Mouse (Mus musculus): ENCODE measurements around the gene Gmeb2.
A peak's percentile ranks its signal among the peaks of the same experiment; 100 is the strongest.

Gmeb2 gene

DNA sequence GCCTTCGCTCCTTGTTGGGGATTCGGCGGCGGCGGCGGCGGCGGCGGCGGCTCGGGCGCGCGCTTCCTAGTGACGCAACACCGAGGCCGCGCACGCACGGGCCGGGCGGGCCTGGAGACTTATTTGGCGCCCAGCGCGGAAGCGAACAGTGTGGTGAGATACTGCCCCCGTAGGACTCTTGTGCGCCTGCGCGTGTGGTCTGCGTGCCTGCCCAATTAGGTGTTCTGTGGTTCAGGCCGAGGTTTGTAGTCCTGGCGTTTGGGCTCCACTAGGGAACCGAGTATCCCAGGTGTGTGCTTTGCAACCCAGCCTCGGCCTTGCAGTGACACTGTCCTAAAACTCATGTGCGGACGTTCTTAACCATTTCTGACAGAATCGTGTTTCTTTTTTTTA, at the start of gene Gmeb2:
Gene Gmeb2, minus strand, starts transcription at position 78 of the 393 bp plus-strand sequence.
- DNase-seq (ENCODE audit: low spot score), result peak; percentile 95

DNA sequence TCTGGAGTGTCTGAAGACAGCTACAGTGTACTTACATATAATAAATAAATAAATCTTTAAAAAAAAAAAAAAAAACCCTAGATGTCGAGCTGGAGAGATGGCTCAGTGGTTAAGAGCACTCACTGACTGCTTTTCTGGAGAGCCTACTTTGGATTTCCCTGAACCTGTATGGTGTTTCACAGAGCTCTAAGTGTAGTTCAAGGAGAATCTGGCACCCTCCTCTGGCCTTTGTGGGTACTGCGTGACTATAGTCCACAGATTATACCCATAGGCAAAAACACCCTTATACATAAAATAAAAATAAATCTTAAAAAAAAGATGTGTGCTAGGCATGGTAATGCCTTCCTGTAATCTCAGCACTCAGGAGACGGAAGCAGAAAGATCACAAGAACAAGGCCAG, 46.2 kb upstream of the Gmeb2 start:
- DNase-seq (ENCODE audit: low spot score), result peak; percentile 46

DNA sequence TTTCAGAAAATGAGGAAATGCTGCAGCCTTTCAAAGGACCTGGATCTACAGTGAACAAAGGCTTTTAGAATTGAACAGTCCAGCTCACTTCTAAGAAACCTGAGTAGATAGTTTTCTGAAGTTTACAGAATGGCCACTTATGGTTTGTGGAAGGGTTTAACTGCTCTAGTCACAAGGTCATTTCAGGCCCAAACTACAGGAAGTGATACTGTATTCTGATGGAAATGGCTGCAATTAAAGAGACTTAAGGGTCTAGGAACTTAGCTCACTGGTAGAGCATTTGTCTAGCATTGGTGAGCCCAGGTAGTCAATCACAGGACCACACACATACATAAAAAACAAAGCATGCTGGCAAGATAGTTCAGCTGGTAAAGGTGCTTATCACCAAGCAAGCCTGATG, 44.7 kb upstream of the Gmeb2 start:
- no peak for DNase-seq (ENCODE audit: low spot score)

DNA sequence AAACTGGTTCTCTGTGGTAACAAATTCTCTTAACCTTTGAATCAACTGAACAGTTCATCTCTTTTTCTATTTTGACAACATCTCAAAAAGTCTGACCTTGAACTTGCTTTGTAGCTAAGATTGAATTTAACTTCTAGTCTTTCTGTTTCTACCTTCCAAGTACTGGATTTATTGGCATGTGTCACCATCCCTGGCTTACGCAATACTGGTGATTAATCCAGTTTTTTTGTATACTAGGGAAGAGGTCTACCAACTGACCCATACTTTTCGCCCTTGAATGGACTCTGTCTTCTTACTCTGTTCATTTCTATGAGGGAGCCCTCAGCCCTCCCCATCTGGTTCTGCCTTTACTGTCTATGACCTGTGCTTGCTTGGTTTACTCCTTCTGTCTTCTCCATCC, 38.3 kb upstream of the Gmeb2 start:
- no peak for DNase-seq (ENCODE audit: low spot score)

DNA sequence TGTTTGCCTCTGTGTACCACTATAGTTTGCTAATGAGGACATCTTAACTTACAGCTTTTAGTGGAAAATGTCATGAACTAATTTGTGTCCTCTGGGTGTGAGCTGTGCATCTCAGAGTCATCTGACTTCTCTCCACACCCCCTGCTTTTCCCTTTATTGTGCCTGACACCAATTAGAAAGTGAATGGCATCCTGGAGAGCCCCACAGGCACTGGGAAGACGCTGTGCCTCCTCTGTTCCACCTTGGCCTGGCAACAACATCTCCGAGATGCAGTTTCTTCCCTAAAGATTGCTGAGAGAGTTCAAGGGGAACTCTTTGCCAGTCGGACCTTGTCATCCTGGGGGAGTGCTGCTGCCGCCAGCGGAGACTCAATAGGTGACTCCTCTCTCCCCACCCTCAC, 34.3 kb upstream of the Gmeb2 start:
- DNase-seq (ENCODE audit: low spot score), result no peak

DNA sequence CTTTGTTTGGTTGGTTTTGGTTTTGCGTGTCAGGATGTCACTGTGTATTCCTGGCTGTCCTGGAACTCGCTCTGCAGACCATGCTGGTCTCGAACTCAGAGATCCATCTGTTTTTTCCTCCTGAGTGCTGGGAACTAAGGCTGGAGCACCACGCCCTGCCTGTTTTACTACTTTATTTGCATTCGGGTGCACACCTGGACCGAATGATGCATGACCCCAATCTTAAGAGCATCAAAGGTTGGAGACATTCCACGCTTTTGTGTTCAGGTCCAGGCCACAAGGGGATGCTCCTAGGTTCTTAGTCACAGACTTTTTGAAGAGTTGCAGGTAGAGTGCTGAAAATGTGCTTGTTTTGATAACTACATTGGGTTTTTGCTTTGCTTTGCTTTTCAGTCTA, 32.3 kb upstream of the Gmeb2 start:
- no peak for DNase-seq (ENCODE audit: low spot score)

DNA sequence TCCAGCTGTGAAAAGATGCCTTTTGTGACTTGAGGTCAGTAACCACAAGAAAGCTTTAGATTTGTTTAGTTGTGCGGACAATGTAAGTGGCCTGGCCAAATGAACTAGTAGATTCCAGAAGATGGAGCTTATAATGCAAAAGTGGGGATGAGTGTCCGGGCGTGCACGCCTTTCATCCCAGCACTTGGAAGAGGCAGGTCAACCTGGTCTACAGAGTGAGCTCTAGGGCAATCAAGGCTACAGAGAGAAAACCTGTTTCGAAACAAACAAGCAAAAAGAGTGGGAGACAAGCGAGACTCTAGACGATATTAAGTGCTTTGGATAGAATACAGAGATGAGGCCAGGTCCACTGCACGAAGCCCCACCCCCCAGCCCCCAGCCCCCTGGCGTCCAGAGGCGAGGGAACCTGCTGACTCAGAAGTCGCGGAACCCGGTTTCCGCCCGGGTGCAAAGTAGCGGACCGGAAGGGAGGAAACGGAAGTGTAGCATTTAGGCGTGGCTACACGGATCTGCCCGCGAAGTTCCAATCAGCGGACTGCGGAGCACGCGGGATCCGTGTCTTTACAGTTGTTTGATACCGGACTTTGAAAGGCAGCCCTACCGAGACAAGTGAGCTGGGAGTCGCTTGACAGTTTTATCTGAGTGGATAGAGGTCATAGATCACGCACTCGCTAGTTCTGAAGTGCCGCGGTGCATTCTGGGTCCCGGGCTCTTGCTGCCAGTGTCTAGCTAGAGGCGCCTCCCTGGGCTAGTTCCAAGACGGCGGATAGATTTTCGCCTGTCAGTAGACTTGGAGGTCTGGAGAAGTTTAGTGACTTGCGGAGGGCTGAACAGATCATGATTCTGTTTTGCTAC, 31.6 kb upstream of the Gmeb2 start, which contains the start of gene Rtel1:
Gene Rtel1, plus strand, starts transcription at position 492 of the 855 bp plus-strand sequence.
- DNase-seq (ENCODE audit: low spot score), result peak; percentile 55

DNA sequence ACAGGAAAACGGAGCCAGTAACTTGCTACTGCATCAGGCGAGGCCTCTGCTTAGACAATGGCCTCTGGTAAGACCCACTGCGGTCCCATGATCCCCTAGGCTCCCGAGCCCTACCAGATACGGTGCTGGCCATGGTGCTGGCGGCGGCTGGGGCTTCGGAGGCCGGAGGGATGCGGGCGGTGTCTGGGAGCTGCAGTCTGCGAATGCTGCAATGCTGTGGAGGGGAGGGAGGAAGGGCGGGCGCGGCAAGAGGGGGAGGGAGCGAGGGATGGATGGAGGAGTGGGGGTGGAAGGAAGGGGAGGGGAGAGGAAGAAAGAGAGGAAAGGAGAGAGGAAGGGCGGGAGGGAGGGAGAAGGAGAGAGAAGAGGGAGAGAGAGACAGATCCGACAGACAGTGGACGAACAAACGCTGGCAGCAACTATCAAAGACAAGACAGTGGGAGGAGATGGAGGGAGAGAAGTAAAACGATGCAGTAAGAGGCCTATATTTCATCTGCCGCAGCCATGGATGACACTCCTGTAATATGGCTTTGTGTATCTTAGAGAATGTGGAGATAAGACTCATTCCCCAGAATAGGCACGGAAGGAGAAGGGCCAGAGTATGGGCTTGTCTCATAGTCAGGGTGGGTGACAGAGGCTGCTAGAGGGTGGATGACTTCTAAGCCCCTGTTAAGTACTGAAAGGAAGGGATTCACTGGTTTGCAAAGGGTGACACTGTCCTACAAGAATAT, 26.4 kb upstream of the Gmeb2 start, which contains the start of gene Stmn3:
Gene Stmn3, minus strand, starts transcription at position 421 of the 731 bp plus-strand sequence.
- peak; percentile 49 for DNase-seq (ENCODE audit: low spot score)

DNA sequence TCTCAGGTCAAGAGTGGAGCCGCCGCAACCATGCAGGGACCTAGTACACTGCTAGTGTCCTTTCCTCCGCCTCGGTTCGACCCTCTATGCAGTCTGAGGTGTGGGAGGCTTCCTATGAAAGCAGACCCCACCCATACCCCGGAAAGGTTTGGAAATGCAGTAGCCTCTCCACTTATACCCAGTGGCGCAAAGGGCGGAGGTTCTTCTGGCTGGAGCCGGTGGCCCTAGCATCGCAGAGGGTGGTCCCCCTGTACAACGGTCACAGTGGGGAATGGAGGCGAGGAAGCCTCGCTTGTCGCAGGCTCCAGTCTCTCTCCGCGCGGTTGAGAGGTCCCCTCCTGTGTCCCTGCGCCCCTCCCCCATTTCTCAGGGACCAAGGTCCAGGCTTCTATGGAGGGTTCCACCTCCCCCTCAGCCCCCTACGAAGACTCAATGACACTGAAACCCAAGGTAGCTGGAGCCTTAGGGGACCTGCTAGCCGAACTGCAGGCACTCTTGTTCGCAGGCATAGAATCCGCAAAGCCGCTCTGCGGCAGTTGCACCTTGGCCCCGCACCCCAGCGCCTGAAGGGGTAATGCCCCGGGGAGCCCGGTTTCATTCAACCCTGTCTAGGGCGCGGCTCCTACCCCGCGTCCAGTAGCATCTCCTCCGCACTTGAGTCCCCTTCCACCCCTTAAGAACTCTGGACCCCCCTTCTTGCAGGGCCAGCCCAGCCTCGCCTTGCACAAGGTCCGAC, 25.7 kb upstream of the Gmeb2 start:
- no peak for DNase-seq (ENCODE audit: low spot score)

DNA sequence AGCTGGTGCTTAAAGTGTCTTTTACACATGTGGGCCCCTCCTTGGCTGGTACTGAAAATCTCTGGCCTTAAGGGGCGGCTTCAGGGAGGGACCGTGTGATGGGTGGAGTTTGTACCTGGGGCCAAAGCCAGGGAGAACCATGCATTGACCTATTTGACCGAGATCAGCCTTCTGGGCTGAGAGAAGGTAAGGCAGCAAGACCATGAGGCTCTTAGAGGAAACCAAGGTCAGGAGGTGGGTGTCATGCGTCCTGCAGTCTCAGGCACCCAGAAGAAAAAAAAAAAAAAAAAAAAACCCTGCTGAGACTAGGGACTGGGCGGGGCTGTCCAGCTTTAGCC, 25.1 kb upstream of the Gmeb2 start:
- no peak for DNase-seq (ENCODE audit: low spot score)

DNA sequence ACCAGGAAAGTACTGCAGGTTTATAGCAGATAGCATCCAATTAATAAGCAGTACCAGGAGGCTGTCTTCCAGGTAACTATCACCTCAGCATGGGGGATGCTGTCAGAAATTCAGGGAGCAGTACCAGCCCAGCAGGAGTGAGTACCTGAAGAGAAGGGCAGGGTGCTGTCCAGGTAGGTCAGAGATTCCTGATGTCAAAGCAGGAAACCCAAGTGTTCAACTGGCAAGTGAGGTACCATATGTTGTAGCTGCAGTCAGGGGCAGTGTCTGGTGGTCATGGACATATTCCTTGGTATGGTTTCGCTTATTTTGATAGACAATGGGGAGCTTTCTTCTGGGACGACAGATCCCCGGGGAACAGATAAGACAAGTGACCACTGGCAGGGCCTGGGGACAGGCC, 24.6 kb upstream of the Gmeb2 start:
- DNase-seq (ENCODE audit: low spot score), result no peak

DNA sequence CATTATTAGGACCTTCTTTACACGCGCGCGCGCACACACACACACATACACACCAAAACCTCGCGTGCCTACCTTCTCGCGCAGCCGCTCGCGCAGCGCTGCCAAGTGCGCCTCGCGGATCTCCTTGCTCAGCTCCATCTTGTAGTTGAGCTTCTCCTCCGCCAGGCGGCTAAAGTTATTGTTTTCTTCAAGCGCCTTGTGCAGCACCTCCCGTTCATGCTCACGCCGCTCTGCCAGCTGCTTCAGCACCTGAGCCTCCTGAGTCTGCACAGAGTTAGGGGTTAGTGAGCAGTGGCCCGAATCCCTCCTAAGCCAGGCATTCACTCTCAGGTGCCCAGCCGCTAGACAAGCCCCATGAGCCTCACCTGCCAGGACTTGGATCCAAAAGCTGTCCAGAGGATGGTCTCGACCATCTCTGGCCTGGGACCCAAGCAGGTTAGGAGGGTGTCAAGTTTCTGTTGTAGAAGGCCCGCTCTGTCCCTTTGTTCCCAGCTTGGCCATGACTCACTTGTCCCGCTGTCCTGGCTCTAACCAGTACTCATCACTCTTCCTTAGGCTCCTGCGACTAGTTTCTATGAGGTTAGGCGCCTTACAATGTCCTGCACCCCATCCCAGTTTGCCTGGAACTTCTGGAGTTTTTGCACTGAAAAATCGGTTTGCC, 19.4 kb upstream of the Gmeb2 start:
- DNase-seq (ENCODE audit: low spot score), result peak; percentile 59

DNA sequence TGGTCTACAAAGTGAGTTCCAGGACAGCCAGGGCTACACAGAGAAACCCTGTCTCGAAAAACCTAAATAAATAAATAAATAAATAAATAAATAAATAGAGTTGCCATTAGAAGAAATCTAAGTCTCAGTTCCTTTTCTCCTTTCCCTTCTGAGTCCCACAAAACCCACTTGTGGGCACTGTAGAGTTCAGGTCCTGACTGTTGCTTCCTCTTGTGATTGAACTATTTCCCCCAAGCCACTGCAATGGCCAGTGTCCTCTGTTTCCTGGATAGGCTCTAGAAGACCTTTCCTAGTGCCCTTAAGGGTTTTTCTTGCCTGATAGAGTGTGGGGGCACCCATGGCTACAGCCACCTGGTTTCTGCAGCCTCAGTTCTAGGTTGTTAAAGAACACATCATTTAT, 17.1 kb upstream of the Gmeb2 start:
- no peak for DNase-seq (ENCODE audit: low spot score)

DNA sequence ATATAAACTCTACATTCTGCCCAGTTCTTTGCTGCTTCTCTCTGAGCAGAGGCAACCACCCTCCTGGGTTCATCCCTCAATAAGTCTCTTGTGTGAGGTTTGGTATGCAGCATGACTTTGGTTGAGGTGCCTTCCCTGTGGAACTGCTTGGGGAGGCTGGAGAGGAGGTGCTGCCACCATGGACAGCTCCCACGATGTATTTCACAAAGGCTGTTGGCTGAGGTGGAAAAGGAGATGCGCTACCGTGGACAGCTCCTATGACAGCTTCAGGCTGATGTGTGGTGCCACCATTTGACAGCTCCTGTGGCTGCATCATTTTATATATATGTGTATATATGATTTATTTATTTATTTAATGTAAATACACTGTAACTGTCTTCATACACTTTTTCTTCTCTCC, 14.2 kb upstream of the Gmeb2 start:
- no peak for DNase-seq (ENCODE audit: low spot score)

DNA sequence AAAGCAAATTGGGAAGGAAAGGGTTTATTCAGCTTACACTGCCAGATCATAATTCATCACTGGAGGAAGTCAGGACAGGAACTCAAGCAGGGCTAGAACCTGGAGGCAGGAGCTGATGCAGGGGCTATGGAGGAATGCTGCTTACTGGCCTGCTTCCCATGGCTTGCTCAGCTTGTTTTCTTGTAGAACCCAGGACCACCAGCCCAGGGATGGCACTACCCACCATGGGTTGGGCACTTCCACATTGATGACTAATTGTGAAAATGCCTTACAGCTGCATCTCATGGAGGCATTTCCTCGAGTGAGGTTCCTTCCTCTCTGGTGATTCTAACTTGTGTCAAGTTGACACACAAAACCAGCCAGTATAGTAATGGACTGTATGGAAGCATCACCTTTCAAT, 3.1 kb upstream of the Gmeb2 start:
- DNase-seq (ENCODE audit: low spot score), result no peak

DNA sequence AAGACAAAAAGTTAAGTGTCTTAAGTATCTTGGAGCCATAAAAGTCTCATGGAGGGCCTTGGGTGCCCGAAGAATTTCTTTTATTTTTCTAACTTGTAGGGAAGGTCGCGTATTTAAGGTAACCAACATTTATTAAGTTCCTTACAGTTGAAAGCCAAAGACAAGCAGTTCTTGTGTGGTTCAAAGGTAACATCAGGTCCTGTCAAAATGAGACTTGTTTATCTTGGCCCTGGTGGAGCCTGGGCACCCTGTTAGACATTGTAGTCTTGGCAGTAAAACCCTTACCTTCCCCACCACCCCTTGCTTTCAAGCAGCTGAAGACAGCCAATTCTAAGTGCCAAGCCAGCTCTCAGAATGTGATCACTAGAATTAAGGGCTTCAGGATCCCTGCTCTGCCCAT, 856 bp upstream of the Gmeb2 start:
- no peak for DNase-seq (ENCODE audit: low spot score)

DNA sequence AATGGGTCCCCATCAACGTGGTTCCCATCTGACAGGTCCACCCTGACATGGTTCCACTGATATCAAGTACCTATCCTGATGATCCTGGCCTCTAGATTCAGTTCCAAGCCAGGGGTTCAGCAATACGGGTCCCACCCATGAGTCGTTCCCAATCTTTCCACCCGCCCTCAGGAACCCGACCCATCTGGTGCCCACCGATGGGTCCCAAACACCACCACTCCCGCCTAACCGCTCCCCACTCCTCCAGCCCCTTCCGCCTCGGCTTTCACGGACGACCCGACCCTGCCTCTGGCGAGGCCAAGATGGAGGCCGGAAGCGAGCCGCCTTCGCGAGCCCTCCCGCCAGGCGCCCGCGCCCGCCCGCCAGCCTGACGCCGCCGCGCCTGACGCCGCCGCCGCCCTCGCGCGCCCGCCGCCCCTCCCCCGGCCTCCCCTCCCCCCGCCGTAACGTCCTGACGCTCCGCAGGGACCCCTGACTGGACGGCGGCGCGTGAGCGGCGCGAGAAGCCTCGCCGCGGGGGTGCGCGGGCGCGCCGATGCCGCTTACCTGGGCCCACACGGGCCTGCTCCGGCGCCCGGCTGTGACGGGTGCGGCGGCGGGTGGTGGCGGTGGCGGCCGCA, 387 bp downstream of the Gmeb2 start:
- peak; percentile 66 for DNase-seq (ENCODE audit: low spot score)

DNA sequence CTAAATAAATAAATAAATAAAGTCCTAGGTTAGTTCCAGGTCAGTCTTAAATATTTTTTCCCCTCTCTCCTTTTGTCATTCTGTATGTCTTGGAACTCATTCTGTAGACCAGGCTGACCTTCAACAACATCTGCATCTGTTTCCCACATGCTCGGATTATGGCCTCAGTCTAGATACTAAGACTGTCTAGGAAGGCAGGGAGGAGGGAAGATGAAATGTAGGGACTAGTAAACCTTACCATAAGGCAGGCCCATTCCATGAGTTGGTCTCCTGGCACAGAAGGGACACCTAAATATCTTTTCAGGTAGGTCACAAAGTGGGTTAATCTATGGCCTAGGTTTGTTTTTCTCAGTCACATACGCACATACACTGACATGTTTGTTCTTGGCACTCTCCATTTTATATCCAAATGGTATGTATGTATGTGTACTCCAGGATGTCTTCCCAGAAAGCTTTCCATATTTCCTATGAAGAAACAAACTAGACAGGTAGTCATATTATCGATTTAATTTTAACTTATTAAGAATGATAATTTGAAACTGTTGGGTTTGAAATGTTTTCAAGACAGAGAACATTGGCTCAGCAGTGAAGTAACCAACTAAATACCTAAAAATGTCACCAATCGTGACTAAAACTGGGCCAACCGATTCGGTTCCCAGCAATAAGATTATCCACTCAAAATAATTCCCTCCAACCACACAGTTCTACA, 1.1 kb downstream of the Gmeb2 start:
- no peak for DNase-seq (ENCODE audit: low spot score)

DNA sequence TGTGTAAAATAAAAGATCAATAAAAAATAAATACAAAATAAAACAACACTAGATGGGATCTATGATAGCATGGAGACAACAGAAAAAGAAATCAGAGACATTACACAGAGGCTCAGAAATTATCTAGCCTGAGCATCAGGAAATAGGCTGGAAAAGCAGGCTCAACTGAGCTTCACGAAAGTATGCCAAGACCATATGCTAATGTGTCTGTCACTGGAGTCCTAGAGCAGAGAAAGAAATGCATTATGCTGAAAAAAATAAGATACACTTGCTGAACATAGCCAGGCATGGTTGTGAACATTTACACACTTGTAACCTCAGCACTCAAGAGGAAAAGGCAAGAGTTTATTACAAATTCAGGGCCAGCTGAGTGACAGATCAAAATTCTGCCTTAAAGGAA, 7.9 kb downstream of the Gmeb2 start:
- no peak for DNase-seq (ENCODE audit: low spot score)

DNA sequence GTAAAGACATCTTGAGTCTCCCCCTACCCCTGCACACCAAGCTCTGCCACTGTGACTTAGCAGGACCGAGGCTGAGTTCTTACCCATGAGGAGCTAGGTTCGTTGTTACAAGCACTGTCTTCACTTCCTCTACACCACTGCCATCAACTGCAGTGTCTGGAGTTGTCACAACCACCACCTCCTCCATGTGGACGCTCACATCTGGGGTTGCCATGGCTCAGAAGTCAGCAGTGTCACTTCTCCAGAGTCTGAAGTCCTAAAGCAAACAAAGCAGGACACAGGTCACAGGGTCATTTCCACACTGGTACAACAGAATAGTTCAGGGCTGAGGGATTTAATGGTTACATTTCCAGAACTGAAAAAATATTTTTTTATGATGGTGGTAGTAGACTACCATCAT, 10.0 kb downstream of the Gmeb2 start:
- no peak for DNase-seq (ENCODE audit: low spot score)

DNA sequence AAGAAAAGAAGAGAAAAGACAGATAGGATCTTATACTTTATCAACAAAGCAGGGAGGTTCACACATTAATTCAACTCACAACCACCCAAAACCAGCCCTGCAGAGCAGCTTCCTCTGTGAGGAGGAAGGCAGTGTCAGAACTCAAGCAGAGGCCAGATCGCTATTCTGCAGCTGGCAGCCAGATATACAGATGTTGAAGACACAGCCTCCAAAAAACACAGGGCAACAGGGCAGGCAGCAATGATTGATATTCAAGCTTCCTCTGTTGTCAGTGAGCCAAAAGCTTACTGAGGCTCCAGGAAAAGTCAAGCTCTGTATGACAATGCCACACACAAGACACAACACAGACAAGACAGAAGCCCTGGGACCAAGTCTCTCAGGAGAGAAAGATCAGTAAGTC, 11.1 kb downstream of the Gmeb2 start:
- DNase-seq (ENCODE audit: low spot score), result no peak
